Mouse (Mus musculus): Measurements from ENCODE around the gene Leng9. TPM values are rescaled to one million over a fixed set of nuclear protein-coding genes. Genes with fewer than 3 reads are reported as not detected.

The Leng9 gene
- polyA plus RNA-seq, 1 experiment from 2014 or later = 4.3 TPM

DNA sequence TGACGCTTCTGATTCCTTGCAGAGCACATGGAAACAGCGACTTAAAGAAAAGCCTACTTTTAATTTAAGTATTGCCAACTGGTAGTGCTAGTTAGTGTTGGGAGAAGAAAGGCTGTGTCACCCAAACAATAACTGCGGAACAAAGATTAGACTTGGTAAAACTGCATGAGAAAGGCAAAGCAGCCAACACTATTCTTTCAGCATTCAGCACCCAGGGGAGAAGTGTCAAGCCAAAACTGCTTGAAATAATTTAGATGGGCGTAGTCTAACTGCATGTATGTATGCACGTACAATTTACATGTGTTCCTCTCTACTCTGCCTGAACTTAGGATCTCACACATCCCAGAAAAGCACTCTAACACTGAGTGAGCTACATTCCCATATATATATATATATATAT is 4.2 kb upstream of the Leng9 start:
- no peak overlapping the region for H3K4me2 ChIP-seq (replicated peaks; ENCODE audit: low read depth, low read length)
- H3K9me3 ChIP-seq (ENCODE audit: low read length) = no peaks in the 10 kb centered on the region
- no peak overlapping the region for H3K9ac ChIP-seq (replicated peaks; ENCODE audit: low read length)
- no peak overlapping the region for H3K4me3 ChIP-seq (ENCODE audit: low read length)
- ATAC-seq (ENCODE audit: low FRiP score, low TSS enrichment) = no peak
- WGBS = 84% methylated on average over 5 of the region's 5 CpGs
- peaks cover 13% of the 10 kb centered on the region for H3K27me3 ChIP-seq (ENCODE audit: insufficient read depth, low read length)
- no peak overlapping the region for H3K27ac ChIP-seq (ENCODE audit: low read length)
- no peaks in the 10 kb centered on the region for H3K36me3 ChIP-seq (ENCODE audit: insufficient read depth, low read length)
- H3K4me1 ChIP-seq (ENCODE audit: insufficient read depth, low read length) = peaks cover 16% of the 10 kb centered on the region

GRCm38 (mm10) chr7:4151241-4151640 is 1.1 kb upstream of the Leng9 start:
- H3K4me1 ChIP-seq (ENCODE audit: insufficient read depth, low read length) = peaks cover 27% of the 10 kb centered on the region
- H3K9me3 ChIP-seq (ENCODE audit: low read length) = no peaks in the 10 kb centered on the region
- H3K4me2 ChIP-seq (replicated peaks; ENCODE audit: low read depth, low read length) = peak overlapping the region; percentile 92
- no peak overlapping the region for H3K27ac ChIP-seq (ENCODE audit: low read length)
- no peak for ATAC-seq (ENCODE audit: low FRiP score, low TSS enrichment)
- peaks cover 13% of the 10 kb centered on the region for H3K27me3 ChIP-seq (ENCODE audit: insufficient read depth, low read length)
- H3K4me3 ChIP-seq (ENCODE audit: low read length) = peak overlapping the region; percentile 62; the same call in 1 of the 2 replicates
- no peak overlapping the region for H3K9ac ChIP-seq (replicated peaks; ENCODE audit: low read length)
- 20% methylated on average over 22 of the region's 22 CpGs for WGBS
- peaks cover 14% of the 10 kb centered on the region for H3K36me3 ChIP-seq (ENCODE audit: insufficient read depth, low read length)

GRCm38 (mm10) chr7:4150811-4151221 is 642 bp upstream of the Leng9 start:
- Histone ChIP-seq H3K9ac (replicated peaks; ENCODE audit: low read length) (no peak overlapping the region), H3K27me3 (ENCODE audit: insufficient read depth, low read length) (peaks cover 13% of the 10 kb centered on the region)

GRCm38 (mm10) chr7:4149209-4150054 is 742 bp downstream of the Leng9 start:
- Histone ChIP-seq H3K9me3 (ENCODE audit: low read length) (no peaks in the 10 kb centered on the region), H3K9ac (replicated peaks; ENCODE audit: low read length) (peak overlapping the region; percentile 79), H3K36me3 (ENCODE audit: insufficient read depth, low read length) (peaks cover 32% of the 10 kb centered on the region), H3K27me3 (ENCODE audit: insufficient read depth, low read length) (peaks cover 13% of the 10 kb centered on the region), H3K4me3 (ENCODE audit: low read length) (peak overlapping the region; percentile 62), H3K4me1 (ENCODE audit: insufficient read depth, low read length) (peaks cover 27% of the 10 kb centered on the region), H3K4me2 (replicated peaks; ENCODE audit: low read depth, low read length) (peak overlapping the region; percentile 92), H3K27ac (ENCODE audit: low read length) (peak overlapping the region; percentile 95)
- under 1% methylated on average over 61 of the region's 64 CpGs for WGBS
- peak; percentile 73 for ATAC-seq (ENCODE audit: low FRiP score, low TSS enrichment)

More at GRCm38 (mm10) chr7:4150811-4151221, 642 bp upstream of the Leng9 start:
- peak overlapping the region; percentile 62 for H3K4me3 ChIP-seq (ENCODE audit: low read length)
- peak overlapping the region; percentile 92 for H3K4me2 ChIP-seq (replicated peaks; ENCODE audit: low read depth, low read length)
- peaks cover 19% of the 10 kb centered on the region for H3K36me3 ChIP-seq (ENCODE audit: insufficient read depth, low read length)
- H3K9me3 ChIP-seq (ENCODE audit: low read length) = no peaks in the 10 kb centered on the region
- peaks cover 27% of the 10 kb centered on the region for H3K4me1 ChIP-seq (ENCODE audit: insufficient read depth, low read length)
- no peak overlapping the region for H3K27ac ChIP-seq (ENCODE audit: low read length)
- WGBS = 5% methylated on average over 14 of the region's 14 CpGs
- ATAC-seq (ENCODE audit: low FRiP score, low TSS enrichment) = peak; percentile 20

DNA sequence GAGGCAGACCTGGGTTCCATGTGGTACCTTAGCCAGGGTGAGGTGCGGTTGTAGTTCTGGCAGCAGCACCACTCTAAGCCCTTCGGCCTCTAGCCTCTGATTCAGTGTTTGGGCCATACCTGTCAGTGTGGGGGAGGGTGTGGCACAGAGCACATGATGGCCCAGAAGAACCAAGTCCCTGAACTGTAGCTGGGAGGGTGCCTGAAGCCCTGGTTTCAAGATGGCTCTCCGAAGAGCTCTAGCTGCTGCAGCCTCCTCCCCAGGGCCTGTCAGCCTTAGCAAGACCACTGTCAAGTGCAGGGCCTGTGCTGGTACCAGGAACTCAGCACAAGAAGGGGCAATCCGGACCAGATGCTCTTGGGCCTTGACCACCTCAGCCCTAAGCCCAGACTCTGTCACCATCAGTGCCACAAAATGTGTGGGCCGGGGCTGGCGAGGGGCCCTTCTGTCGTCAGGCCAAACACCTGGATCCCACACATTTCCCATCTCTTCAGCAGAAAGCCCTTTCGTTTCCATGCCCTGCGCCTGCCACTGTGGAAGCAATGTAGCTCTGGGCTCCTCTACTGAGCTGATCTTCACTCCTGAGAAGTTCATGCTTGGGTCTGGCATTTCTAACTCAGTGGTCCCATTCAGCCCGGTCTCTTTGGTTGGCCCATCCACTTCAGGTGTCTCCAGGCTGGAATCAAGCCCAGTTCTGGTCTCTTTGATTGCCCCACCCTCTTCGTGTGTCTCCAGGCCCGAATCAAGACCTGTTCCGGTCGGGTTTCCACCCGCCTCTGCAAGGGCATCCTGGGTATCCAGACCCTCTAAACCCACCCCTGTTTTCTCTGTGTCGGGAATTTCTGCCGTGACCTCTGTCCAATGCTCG is 1.6 kb downstream of the Leng9 start:
- Histone ChIP-seq H3K4me3 (ENCODE audit: low read length) (peak overlapping the region; percentile 62), H3K9me3 (ENCODE audit: low read length) (no peaks in the 10 kb centered on the region), H3K9ac (replicated peaks; ENCODE audit: low read length) (peak overlapping the region; percentile 79), H3K27ac (ENCODE audit: low read length) (peak overlapping the region; percentile 95), H3K4me1 (ENCODE audit: insufficient read depth, low read length) (peaks cover 27% of the 10 kb centered on the region), H3K4me2 (replicated peaks; ENCODE audit: low read depth, low read length) (peak overlapping the region; percentile 92), H3K36me3 (ENCODE audit: insufficient read depth, low read length) (peaks cover 41% of the 10 kb centered on the region), H3K27me3 (ENCODE audit: insufficient read depth, low read length) (peaks cover 13% of the 10 kb centered on the region)
- 28% methylated on average over 18 of the region's 18 CpGs for WGBS
- peak; percentile 3; the same call in 1 of the 2 replicates for ATAC-seq (ENCODE audit: low FRiP score, low TSS enrichment)

DNA sequence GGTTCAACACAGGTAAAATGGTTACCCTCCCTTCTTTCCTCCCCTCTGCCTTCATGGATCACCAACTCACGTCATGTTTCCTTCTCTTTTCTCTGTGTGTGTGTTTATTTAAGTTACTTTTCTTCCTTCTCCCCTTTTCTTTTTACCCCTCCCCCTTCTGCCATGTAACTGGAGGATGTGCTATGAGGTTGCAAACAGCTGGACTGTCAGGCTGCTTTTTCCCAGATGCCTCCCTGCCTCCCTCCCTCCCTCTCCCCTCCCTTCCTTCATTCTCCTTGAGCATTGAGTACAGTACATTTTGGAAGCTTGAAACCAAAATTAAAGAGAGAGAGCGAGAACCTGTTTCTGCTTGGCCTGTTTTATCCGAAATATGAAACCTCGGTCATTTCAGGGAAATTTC is 2.3 kb downstream of the Leng9 start:
- no peak overlapping the region for H3K27ac ChIP-seq (ENCODE audit: low read length)
- no peak overlapping the region for H3K4me2 ChIP-seq (replicated peaks; ENCODE audit: low read depth, low read length)
- no peaks in the 10 kb centered on the region for H3K9me3 ChIP-seq (ENCODE audit: low read length)
- no peak overlapping the region for H3K4me3 ChIP-seq (ENCODE audit: low read length)
- H3K27me3 ChIP-seq (ENCODE audit: insufficient read depth, low read length) = peaks cover 13% of the 10 kb centered on the region
- no peak for ATAC-seq (ENCODE audit: low FRiP score, low TSS enrichment)
- H3K36me3 ChIP-seq (ENCODE audit: insufficient read depth, low read length) = peaks cover 48% of the 10 kb centered on the region
- H3K9ac ChIP-seq (replicated peaks; ENCODE audit: low read length) = no peak overlapping the region
- 67% methylated on average over 4 of the region's 4 CpGs for WGBS
- H3K4me1 ChIP-seq (ENCODE audit: insufficient read depth, low read length) = peaks cover 27% of the 10 kb centered on the region

DNA sequence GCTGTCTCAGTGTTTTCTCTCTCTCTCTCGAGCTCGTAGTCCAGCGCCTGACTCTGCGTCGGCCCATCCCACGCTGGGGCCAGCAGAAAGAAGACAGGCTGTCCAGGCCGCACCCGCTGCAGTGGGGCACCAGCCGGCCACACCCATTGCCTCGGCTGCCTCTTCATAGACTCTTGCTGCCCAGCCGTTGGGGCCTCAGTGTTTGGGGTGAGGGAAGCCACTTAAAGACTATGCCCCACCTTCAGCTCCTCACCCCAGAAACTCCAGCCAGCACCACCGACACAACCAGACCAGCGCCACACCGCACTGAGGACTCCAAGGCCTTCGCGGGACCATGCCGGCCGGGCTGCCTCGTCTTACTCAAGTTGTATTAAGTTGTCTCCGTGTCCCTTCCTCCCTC is 2.8 kb downstream of the Leng9 start:
- ATAC-seq (ENCODE audit: low FRiP score, low TSS enrichment) = no peak
- WGBS = 71% methylated on average over 20 of the region's 20 CpGs
- no peak overlapping the region for H3K9ac ChIP-seq (replicated peaks; ENCODE audit: low read length)
- H3K4me3 ChIP-seq (ENCODE audit: low read length) = no peak overlapping the region
- no peaks in the 10 kb centered on the region for H3K9me3 ChIP-seq (ENCODE audit: low read length)
- peaks cover 27% of the 10 kb centered on the region for H3K4me1 ChIP-seq (ENCODE audit: insufficient read depth, low read length)
- H3K27ac ChIP-seq (ENCODE audit: low read length) = no peak overlapping the region
- H3K4me2 ChIP-seq (replicated peaks; ENCODE audit: low read depth, low read length) = no peak overlapping the region
- H3K27me3 ChIP-seq (ENCODE audit: insufficient read depth, low read length) = peaks cover 13% of the 10 kb centered on the region
- H3K36me3 ChIP-seq (ENCODE audit: insufficient read depth, low read length) = peaks cover 53% of the 10 kb centered on the region

- no peak for ATAC-seq (ENCODE audit: low FRiP score, low TSS enrichment)
- Histone ChIP-seq H3K9ac (replicated peaks; ENCODE audit: low read length) (no peak overlapping the region), H3K27ac (ENCODE audit: low read length) (no peak overlapping the region), H3K27me3 (ENCODE audit: insufficient read depth, low read length) (peaks cover 8% of the 10 kb centered on the region), H3K4me1 (ENCODE audit: insufficient read depth, low read length) (peaks cover 26% of the 10 kb centered on the region), H3K36me3 (ENCODE audit: insufficient read depth, low read length) (peaks cover 62% of the 10 kb centered on the region), H3K4me3 (ENCODE audit: low read length) (no peak overlapping the region), H3K9me3 (ENCODE audit: low read length) (no peaks in the 10 kb centered on the region), H3K4me2 (replicated peaks; ENCODE audit: low read depth, low read length) (no peak overlapping the region)
- WGBS = 93% methylated on average over 23 of the region's 23 CpGs
Measured at GRCm38 (mm10) chr7:4146241-4147180, 3.7 kb downstream of the Leng9 start.

DNA sequence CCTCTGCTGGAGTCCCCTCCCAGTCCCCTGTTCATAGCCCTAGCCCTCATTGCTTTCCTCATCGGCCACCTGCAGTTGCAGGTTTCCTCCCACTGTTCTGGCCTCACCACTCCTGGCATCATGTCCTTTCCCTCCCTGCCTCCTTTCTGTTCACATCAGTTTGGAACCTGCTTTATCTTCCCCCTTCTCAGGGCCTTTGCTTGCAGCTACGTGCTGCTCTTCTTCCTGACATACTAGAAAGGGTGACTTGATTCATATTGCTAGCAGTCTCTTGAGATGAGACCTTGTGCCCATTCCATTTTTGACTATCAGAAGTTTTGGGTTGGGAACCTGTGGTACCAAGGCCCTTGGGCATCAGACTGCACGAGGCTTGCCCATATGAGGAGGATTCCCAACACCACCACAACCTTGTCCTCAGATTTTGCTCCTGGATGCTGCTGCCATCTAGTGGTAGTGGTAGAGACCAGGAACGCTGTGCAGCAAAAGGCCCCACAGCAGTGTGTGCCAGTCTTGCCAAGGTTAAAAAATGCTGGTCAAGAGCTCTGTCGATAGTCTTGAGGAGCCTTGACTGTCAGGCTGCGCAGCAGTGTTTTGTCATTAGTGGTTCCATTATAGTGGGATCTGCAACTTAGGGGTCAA is 4.5 kb downstream of the Leng9 start:
- Histone ChIP-seq H3K4me3 (ENCODE audit: low read length) (no peak overlapping the region), H3K9ac (replicated peaks; ENCODE audit: low read length) (no peak overlapping the region), H3K36me3 (ENCODE audit: insufficient read depth, low read length) (peaks cover 70% of the 10 kb centered on the region), H3K27ac (ENCODE audit: low read length) (no peak overlapping the region), H3K9me3 (ENCODE audit: low read length) (no peaks in the 10 kb centered on the region), H3K4me2 (replicated peaks; ENCODE audit: low read depth, low read length) (no peak overlapping the region), H3K4me1 (ENCODE audit: insufficient read depth, low read length) (peaks cover 18% of the 10 kb centered on the region), H3K27me3 (ENCODE audit: insufficient read depth, low read length) (no peaks in the 10 kb centered on the region; the same call in 1 of the 2 replicates)
- WGBS = 65% methylated on average over 6 of the region's 6 CpGs
- no peak for ATAC-seq (ENCODE audit: low FRiP score, low TSS enrichment)
